Mouse (Mus musculus): ENCODE results near the gene Alpl.

Gene Alpl

DNA sequence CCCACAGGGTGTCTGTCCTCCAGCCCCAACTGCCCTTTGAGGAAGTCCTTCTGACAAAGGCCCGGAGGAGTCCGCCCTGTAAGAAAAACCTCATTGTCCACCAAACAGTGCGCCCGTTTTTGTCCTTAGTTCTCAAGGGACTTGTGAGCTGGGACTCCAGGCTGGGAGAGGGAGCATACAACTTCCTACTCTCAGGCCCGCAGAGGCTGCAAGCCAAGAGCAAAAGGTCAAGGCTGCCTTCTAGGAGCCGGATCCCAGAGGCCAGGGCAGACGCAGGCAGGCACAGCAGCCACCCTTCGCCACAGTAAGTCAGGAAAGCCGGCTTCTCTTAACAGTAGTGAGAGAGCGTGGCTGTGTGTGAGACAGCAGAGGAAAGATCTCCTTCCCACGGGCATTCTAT is 4.1 kb upstream of the Alpl start:
- DNase-seq (ENCODE audit: low spot score): no peak

DNA sequence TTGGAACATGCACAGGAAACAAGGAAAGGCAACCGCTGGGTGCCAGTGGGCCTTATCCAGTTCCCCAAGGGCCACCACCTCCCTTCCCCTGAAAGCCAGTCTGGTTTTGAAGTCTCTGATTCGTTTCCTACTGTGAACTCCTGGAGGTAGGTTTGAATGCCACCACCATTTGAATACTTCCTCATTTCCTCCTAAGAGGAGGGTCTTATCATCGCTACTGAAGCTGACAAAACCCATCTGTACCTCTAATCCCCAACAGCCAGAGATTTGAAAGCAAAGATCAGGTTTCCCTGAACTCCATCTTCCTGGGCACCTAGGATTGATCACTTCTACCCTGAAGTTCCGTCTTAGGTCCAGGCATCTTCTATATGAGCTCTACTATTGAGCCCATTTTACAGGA is 854 bp upstream of the Alpl start:
- DNase-seq (ENCODE audit: low spot score): no peak

DNA sequence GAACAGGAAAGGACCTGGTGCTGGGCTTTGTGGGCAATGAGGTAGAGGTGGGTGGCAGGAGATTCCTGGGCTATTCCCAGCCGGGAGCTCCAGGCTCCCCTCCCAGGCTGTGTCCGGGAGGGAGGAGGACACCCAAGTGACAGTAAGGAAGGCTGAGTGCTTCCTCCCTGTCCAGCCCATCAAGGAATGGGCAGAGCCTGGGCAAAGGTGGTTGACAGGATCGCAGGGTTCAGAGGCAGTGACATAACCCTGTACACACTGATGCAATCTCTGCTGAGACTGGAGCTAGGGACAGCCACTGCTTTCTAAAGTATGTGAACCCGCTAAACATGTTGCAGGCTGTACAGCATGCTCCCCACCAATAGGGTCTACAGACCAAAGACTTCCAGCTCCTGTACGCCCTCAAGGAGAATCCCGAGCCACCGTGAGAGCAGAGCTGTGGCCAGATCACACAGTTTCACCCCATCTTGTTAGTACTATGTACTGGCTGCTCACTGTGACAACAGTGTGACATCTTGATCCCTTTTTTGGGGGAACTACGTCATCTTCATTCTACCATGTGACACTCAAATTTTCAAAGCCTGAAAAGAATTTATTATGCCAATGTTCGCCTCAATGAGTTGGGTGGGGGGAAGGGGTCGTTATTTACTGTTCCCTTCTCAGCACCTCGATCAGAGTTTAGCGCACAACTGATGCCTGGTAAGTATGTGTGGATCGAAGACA is 1.8 kb downstream of the Alpl start:
- no peak for DNase-seq (ENCODE audit: low spot score)

DNA sequence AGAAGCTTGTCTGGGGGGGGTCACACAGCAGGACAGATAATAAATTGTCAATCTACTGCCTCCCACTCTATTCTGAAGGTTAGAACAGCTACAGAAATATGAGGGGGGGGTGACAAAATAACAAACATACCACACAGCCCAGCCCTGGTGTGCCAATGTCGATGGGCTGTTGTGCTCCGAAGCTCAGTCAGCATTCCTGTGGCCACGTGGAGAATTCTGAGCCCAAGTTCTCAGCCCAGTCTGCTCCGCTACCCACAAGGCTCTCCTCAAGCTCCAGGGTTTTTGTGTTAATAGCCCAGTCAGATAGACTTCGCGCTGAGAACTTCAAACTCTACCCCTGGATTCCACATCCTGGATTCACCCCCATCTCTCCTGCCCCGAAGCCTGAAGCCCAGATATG is 2.6 kb downstream of the Alpl start:
- DNase-seq (ENCODE audit: low spot score): no peak

DNA sequence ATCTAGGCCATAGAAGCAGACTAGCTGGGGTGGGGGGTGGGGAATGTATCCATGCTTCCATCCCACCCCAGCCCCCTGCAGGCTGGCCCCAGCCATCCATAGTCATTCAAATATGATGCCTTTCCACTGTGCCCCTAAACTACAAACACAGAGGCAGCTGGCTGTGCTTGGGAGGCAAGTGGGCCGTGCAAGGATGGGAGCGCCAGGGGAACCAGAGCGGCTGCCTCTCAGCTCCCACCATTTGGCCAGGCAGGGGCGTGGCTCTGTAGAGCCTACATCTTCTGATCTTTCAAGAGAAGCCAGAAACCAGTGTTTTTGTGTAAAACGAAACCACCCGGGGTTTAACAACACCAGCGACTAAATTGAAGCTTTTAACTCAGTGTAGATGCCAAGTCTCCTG is 4.7 kb downstream of the Alpl start:
- no peak for DNase-seq (ENCODE audit: low spot score)

DNA sequence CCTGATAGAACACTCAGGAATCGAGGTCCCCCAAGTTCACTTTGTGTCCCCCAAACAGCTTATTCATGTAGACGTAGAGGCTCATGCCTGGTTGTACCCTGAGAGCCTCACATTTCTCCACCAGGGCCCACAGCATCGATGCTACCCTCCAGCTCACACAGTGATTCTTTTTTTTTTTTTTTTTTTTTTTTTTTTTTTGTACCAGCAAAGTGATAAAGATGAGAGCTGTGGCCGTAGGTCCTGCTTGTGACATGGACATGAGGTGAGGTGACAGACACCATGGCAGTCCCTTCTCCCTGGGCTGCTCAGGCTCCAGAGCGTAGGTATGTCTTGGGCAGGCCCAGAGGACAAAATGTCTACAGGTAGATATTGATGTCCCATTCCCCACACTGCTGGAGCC is 5.2 kb downstream of the Alpl start:
- DNase-seq (ENCODE audit: low spot score): no peak

DNA sequence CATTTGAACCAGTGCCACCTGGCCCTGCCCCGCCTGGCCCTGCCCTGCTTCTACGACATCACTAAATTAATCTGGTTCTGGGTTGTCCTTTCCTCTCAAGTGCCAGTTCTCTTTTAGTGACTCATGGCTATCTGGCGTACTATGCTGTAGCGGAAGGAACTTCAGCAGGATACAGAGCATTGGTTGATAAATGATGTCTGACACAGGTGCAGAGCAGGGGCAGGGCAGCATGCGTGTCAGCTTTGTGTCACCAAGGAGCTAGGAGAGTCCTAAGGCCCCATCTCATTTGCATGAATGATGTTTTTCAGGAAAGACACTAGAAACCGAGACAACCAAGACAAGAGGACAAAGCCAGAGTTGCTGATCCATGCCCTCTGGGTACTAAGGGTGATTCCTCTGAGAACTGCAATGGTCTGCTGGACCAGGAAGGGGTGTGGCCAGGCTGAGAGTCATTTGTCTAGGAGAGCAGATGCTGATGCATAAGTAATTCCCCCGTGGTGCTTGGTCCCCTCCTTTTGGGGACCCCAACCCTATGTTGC is 7.6 kb downstream of the Alpl start:
- no peak for DNase-seq (ENCODE audit: low spot score)

DNA sequence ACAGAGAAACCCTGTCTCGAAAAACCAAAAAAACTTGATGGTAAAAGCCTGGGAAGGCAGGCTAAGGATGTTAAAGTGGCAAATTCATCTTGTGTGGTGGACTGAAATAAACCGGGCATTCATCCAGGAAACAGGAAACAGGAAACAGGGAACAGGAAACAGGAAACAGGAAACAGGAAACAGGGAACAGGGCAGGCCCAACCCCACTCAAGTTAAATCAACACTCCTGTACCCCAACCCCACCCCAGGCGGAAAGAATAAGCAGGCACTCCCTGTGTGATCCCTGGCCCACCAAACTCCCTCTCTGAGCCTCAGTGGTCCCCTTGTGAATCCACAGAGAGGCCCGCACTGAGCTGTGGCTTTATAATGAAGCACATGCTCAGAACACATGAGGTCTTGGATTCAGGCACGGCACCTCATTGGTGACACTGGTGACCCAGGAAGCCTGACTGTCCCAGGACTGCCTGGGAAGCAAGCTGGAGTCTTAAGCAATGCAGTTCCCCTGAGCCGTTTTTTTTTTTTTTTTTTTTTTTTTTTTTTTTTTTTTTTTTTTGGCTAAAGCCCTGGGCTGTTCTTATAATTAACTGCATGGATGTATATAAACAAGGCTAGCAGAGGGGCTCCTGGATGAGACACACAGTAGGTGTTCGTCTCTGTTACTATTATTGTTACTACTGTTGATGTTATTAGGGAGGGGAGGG is 8.4 kb downstream of the Alpl start:
- DNase-seq (ENCODE audit: low spot score): no peak

DNA sequence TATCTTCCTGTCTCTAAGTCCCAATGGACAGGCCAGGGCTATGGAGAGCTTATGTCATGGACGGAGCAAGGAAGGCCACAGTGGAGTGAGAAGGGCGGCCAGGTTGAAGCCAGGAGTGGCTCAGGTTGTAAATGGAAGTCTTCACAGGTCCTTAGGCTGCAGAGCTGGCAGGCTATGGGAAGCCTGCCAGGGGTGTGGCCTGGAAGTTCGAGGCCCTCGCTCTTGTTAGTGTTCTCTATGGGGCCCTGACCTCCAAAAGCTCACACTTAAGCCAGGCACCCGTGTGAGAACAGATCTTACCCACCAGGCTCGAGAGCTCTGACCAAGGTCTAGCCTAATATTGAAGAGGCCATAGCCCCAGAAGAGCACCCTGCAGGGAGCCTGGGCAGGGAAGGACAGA is 9.7 kb downstream of the Alpl start:
- DNase-seq (ENCODE audit: low spot score): no peak

DNA sequence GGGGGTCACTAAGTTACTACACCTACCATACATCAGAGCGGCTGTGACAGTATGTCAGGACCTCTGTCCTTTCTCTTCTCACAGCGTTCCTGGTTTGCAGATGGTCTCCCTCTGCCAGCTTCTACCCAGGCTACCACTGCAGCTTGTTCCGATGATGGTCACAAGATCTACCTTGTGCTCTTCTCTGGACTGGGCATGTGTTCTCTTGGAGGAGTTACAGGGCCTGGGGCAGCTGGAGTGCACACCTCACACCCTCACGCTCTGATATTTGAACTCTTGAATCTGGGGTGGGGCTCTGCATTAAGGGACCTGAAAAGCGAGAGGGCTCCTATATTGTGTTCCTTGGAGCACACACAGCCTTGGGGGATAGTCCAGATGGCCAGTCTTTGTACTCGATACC is 10.9 kb downstream of the Alpl start:
- DNase-seq (ENCODE audit: low spot score): no peak

DNA sequence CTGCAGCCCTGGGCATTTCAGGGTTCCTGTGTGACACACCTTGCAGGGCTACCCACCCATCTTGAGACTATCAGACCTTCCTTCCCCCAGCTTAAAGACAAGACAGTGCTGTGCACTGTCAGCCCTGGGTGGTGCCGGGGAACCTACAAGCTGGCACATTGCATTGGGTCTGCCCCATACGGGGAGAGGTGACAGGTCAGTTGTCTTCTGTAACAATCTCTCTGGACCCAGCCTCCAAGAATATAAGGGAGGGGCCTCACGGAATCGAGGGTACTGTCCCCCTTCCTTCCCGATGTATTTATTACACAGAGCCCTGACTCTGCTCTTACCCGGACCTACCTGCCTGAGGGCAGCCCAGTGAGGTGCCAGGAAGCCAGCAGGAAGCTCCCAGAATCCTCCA is 11.4 kb downstream of the Alpl start:
- no peak for DNase-seq (ENCODE audit: low spot score)

DNA sequence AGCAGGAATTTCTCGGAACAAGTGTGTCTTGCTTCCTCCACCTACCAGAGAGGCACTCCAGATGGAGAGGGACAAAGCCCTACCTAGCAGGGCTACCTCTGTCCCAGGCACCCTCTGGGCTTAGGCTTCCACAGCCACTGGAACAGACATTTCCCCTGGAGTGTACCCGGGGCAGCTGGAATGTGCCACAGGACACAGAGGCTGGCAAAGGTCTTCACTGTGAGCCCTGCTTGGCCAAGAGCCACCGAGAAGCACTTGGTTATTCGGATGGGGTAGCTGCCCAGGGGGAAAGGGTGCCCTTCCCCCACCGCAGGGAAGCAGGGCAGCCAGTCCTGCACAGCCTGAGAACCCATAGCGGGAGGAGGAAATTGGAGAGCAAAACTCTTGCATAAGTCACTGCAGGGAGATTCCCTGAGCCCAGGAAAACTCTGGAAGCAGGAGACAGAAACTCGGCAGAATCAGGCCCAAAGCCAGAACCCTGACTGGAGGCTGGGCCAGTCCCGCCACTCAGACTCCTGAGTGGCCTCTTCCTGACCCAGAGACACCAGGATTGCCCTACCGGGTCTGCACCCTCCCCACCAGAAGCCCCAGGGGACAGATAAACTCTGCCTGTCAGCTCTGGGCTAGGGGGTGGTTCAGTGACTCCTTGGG is 12.5 kb downstream of the Alpl start:
- DNase-seq (ENCODE audit: low spot score): no peak

DNA sequence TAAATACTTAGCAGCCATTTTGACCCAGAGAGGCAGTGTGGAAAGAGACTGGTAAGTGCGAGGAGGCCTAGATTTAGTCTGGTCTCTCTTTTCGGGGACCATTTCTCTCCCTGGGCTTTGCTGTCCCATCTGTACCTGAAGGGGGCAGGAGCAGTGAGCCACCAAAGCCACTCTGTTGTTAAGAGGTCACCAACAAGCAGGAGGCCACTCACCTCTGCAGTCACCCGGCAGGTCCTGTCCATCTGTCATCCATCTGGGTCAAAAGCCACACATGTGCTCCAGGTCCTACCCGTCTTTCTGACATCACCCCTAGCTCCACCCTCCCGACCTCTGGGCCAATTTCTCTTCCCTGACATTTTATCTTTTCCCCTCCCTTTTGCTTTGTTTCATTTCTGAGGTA is 14.2 kb downstream of the Alpl start:
- DNase-seq (ENCODE audit: low spot score): no peak

DNA sequence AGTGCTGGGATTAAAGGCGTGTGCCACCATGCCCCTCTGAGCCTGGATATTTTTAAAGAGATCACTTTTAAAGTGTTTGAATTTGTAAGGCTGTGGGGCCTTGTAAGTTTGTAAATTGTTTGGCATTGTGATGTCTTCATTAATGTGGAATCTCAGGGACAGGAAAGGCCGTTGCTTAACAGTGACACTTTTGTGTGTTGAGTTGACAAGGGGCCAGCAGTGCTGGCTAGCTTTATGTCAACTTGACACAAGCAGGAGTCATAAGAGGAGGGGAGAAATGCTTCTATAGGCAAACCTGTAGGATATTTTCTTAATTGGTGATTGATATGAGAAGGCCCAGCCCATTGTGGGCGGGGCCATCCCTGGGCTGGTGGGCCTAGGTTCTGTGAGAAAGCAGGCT is 15.2 kb downstream of the Alpl start:
- no peak for DNase-seq (ENCODE audit: low spot score)

DNA sequence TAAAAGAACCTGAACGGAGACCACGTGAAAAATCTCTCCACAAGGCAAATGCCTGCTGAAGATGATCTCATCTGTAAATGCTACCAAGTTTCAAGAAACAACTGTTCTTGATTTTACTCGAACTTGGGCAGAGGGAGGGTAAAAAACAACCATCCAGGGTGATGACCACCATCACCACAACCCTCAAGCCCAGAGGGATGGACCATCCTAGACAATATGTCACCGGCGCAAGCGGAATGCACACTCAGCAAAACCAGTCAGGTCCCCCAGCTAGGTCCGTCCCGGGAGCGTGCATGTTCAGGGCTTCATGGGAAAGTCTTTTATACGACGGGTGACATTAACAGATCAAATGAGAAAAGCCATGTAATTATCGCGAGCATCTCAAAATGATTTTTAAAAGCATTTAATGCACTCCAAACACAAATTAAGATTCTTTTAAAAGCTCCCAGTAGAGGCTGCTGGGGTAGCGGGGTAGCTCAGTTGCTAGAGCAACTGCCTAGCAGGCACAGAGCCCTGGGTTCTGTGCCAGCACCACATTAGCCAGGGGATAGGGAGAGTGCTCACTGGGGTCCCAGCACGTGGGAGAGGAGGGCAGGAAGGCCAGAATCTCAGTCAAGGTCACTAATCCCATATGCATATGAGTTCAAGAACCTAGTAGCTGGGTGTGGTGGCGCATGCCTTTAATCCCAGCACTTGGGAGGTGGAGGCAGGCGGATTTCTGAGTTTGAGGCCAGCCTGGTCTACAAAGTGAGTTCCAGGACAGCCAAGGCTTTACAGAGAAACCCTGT is 17.6 kb downstream of the Alpl start:
- no peak for DNase-seq (ENCODE audit: low spot score)

DNA sequence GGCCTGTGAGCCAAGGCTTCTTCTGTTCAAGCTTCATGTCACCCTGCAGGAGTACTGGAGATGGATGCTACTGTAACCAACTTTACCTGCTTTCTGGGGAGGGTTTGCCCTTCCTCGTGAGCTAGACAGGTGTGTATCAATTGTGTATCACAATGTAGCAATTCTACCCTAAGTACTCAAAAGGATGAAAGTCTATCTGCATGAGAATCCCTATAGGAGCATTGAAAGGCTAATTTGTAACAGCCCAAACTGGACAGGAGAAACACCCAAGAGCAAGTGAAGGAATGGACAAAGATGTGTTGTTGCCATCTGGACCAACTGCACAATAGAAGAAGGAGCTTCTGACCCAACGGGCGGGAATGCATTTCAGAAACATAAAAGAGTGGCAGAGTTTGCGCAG is 18.3 kb downstream of the Alpl start:
- no peak for DNase-seq (ENCODE audit: low spot score)

DNA sequence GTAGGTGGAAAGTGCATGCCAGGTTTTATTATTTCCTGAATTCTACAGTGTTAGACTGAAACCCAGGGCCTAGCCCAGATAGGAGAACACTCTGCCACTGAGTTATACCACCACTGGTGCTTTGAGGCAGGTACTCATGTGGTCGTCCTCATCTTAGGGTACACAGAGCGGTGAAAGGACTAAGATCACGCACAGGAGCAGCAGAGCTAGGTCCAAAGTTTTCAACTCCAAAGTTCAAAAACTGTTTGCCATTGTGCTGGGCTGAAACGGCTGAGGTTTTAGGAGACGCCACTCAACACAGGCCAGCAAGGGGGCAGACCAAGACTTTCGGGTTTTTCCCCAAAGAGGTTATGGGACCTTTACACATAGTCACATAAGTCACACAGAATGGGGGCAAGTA is 21.7 kb downstream of the Alpl start:
- no peak for DNase-seq (ENCODE audit: low spot score)

DNA sequence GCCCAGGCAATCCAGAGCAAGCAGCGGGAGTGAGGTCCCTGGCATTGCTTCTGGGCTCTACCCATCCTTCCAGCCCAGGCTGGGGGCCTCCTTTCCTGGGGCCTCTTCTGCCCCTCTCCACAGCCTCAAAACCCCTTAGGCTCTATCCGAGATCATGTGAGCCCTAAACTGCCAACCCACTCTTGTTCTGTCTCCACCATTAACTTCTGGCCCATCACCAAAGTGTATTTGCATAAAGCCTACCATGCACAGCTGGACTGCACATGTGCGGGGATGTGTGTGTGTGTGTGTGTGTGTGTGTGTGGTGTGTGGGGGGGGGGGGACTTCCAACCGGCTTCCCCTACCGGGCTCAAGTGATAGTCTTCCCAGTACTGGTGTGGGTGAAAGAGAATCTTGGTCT is 22.2 kb downstream of the Alpl start:
- no peak for DNase-seq (ENCODE audit: low spot score)

DNA sequence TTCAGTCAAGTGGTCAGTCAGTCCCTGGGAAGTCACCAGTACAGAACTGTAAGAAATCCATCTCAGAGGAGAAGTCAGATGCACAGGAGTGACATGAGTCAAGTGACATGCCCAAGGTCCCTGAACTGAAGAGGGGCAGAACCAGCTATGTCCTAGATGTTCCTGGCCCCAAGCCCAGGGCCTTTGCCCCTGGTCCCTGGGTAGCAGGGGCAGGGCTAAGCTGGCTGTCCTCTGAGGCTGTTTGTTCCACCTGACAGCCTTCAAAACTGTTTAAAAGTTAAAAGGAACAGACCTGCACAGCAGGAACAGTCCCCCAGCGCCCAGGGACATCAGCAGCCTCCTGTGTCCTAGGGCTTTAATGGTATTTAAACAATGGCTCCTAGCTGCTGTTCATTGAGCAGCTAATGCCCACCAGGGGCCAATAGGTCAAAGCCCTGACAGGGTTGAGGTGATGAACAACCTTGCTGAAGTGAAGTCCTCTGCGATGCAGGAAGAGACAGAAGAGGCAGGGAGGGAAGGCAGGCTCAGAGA is 22.8 kb downstream of the Alpl start:
- no peak for DNase-seq (ENCODE audit: low spot score)

DNA sequence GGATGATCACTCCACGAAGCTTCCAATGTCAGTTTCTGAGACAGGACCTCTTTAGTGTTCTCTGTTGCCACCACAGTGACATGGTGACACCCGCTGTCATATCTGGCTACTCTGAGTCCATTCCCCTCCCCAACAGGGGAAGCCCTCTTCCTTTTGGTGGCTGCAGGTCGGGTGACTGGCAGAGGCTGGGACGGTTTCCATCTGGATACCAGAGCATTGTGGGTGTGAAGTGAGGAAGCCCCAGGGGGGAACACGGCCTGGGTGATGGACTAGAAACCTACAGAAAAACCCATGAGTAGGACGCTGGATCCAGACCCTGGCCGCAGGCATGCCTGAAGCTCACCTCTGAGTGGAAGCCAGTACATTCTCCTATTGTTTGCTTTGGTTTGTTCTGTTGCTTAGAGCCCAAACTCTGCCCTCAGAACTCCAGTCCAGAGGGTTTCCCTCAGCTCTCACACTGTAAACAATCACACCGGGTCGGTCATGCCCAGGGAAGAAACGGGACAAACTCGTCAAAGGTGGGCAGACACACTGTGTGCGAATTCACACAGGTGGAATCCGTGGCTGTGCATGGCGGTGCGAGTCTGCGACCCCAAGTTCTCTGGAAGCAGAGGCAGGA is 23.6 kb downstream of the Alpl start:
- DNase-seq (ENCODE audit: low spot score): no peak

DNA sequence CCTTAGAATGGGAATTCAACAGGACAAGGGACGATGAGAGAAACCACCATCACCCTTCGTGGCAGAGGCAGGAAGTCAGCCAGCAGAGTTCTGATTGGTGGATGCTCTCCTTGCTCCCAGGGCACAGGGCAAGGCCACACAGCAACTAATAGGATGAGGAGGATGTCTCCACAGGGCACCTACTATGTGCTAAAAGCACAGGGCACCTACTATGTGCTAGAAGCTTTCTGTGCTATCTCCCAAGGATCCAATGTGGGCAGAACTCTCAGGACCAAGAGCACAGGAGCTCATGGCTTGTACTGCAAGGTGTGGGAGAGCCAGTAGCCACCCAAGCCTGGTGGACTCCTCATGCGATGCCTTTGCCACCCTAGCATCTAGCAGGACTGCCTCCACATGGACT is 24.4 kb downstream of the Alpl start:
- DNase-seq (ENCODE audit: low spot score): no peak

All from ovary, postnatal 14 days (tissue).